Mouse (Mus musculus) neural tube, embryonic 11.5 days (tissue): ENCODE measurements at regions not wholly inside any gene's neighbourhood (a gene's known extent, or its start where the extent isn't known, plus 50 kb on each side); places are given as distances from the start of the nearest gene placed in this dataset.

Experiments
- ATAC-seq: fragments of 200-750 bp; cut with Nextera tagmentation; 2 replicates; pipeline ENCODE4 v1.8.0; 2017; ENCODE audit warnings: moderate number of reproducible peaks, mild to moderate bottlenecking, moderate TSS enrichment, moderate library complexity; ENCODE audit not compliant: insufficient read depth, low FRiP score, low TSS enrichment
- DNase-seq: peaks from one replicate; pipeline ENCODE4 v3.0.0-alpha.2; 2015; ENCODE audit warnings: low spot score
- H3K27ac ChIP-seq: fragments of 300-500 bp; sonication (generic); 2 replicates; pipeline ENCODE4 v1.5.1; 2014; ENCODE audit warnings: low read depth, mild to moderate bottlenecking, low read length
- H3K27me3 ChIP-seq: fragments of 300-500 bp; sonication (generic); 2 replicates; pipeline ENCODE4 v1.6.1; 2014; ENCODE audit warnings: mild to moderate bottlenecking, low read length, mixed read lengths; ENCODE audit not compliant: control insufficient read depth, insufficient read depth
- H3K36me3 ChIP-seq: fragments of 300-500 bp; sonication (generic); 2 replicates; pipeline ENCODE4 v1.6.1; 2014; ENCODE audit warnings: mild to moderate bottlenecking, low read length, moderate library complexity, mixed read lengths; ENCODE audit not compliant: control insufficient read depth, insufficient read depth
- H3K4me1 ChIP-seq: fragments of 300-500 bp; sonication (generic); 2 replicates; pipeline ENCODE4 v1.6.1; 2014; ENCODE audit warnings: low read length, mixed read lengths; ENCODE audit not compliant: control insufficient read depth, insufficient read depth
- H3K4me2 ChIP-seq: fragments of 300-500 bp; sonication (generic); 2 replicates; pipeline ENCODE4 v1.6.1; 2014; ENCODE audit warnings: low read depth, mild to moderate bottlenecking, moderate library complexity
- H3K4me3 ChIP-seq: fragments of 300-500 bp; sonication (generic); 2 replicates; pipeline ENCODE4 v1.5.1; 2014; ENCODE audit warnings: low read depth, low read length
- H3K9ac ChIP-seq: fragments of 300-500 bp; sonication (generic); 2 replicates; pipeline ENCODE4 v1.6.1; 2014; ENCODE audit warnings: mild to moderate bottlenecking, low read length
- H3K9me3 ChIP-seq: fragments of 300-500 bp; sonication (generic); 2 replicates; pipeline ENCODE4 v1.6.1; 2016; ENCODE audit warnings: low read length; ENCODE audit not compliant: control insufficient read depth
- WGBS: fragments of 180-500 bp; shearing (Covaris S2); extraction: QIAGEN DNeasy Blood & Tissue Kit; methylation state at CpG from one replicate; pipeline ENCODE4 v1.1.7; 2014; 5-methylcytosine and 5-hydroxymethylcytosine counted together

DNA sequence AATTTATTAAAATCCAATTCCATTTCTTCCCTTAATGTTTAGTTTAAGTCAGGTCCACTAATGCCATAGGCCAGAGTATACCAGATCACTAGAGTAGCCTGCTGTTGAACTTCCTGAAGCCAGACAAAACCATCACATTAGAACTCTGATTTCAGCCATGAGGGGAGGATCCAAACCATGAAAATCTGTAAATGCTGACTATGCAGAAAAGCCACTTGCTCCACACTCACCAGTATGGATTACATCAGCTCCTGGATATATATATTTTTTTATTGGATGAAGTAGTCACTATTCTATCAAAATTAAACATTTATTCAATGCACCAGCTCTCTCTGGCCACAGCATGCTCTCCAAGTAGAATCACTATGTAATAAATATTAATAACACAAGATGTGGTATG, 202.8 kb upstream of the Nrp1 start:
- Histone ChIP-seq H3K4me2 (no peak overlapping the region), H3K27ac (no peak overlapping the region), H3K9ac (no peak overlapping the region), H3K36me3 (no peaks in the 10 kb centered on the region), H3K4me1 (no peaks in the 10 kb centered on the region), H3K27me3 (no peaks in the 10 kb centered on the region), H3K9me3 (no peaks in the 10 kb centered on the region), H3K4me3 (no peak overlapping the region)
- no peak for ATAC-seq
- no peak for DNase-seq

DNA sequence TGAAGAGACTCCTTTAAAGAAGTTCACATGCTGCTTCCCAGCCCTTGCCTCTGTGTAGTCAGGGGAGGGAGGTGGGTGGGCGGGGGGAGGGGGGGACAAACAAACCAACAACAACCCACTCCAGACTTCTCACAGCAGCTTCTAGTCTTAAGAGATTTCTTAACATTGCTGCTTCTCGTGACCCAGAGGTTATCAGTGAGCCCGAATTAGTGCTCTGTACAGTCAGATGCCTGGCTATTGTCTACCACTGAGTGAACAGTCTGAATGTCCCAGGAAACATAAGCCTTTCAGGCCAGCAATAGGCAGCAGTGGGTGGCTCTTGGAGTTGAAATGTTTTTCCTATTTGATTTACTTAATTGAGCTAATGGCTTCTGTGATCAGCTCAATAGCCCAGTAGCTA, 202.2 kb upstream of the Nrp1 start:
- Histone ChIP-seq H3K4me3 (no peak overlapping the region), H3K27ac (no peak overlapping the region), H3K9ac (no peak overlapping the region), H3K36me3 (no peaks in the 10 kb centered on the region), H3K4me1 (no peaks in the 10 kb centered on the region), H3K27me3 (no peaks in the 10 kb centered on the region), H3K9me3 (no peaks in the 10 kb centered on the region), H3K4me2 (no peak overlapping the region)
- 31% methylated on average over 3 of the region's 3 CpGs for WGBS
- DNase-seq (no peak), ATAC-seq (no peak)

DNA sequence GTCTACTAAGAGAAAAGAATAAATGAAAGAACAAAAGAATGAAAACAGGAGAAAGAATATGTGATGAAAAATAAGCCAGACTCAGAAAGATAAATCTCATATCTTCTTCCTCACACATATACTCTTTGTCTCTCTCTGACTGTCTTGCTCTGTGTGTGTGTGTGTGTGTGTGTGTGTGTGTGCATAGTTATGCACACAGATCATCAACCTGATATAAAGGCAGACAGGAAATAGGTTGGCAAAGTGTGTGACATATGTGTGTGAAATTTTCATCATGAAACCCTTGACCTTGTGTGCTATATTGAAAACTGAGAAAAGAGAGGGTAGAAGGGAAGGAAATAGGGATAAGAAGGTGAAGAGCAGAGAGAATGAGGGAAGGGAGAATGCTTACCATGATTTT, 195.5 kb upstream of the Nrp1 start:
- no peak for DNase-seq
- no peaks in the 10 kb centered on the region for H3K9me3 ChIP-seq
- ATAC-seq: no peak
- no peak overlapping the region for H3K4me2 ChIP-seq
- no peak overlapping the region for H3K9ac ChIP-seq
- H3K27me3 ChIP-seq: no peaks in the 10 kb centered on the region
- H3K4me1 ChIP-seq: no peaks in the 10 kb centered on the region
- H3K27ac ChIP-seq: no peak overlapping the region
- no peak overlapping the region for H3K4me3 ChIP-seq
- H3K36me3 ChIP-seq: no peaks in the 10 kb centered on the region

DNA sequence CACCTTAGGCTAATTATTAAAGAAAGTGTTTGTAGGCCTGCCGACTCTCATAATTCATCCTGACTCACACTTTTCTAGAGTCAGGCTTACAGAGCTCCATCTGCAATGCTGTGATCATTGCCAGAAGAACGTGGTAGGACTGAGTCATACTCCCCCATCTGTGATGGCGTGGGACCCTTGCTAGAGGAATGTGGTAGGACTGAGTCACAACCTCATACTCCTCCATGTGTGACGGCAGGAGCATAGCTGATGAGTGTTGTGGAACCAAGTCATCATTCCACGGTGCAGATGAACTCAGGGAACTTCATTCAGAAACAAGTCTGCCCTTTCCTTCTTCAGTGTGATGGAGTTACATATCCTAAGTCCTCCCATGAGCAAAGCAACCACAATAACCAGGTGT, 193.4 kb upstream of the Nrp1 start:
- Histone ChIP-seq H3K27me3 (no peaks in the 10 kb centered on the region), H3K9me3 (no peaks in the 10 kb centered on the region), H3K4me3 (no peak overlapping the region), H3K9ac (no peak overlapping the region), H3K27ac (no peak overlapping the region), H3K4me2 (no peak overlapping the region), H3K36me3 (no peaks in the 10 kb centered on the region), H3K4me1 (no peaks in the 10 kb centered on the region)
- no peak for DNase-seq
- ATAC-seq: no peak
- 94% methylated on average over 5 of the region's 5 CpGs for WGBS

DNA sequence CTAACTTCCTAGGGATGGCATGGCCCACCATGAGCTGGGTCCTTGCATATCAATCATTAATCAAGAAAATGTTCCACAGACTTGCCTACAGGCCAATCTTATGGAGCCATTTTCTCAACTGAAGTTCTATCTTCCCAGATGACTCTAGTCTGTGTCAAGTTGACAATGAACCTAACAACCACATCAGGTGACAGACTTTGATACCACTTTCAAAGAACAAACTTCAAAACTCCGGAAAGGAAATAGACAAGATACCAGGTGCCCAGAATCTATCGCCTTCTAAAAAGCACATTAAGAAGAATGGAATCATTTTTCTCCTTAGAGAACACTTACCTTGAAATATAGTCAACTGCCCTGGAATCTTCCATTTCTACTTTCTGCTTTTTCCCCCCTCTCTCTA, 192.8 kb upstream of the Nrp1 start:
- Histone ChIP-seq H3K4me3 (no peak overlapping the region), H3K9ac (no peak overlapping the region), H3K27me3 (no peaks in the 10 kb centered on the region), H3K9me3 (no peaks in the 10 kb centered on the region), H3K27ac (no peak overlapping the region), H3K4me1 (no peaks in the 10 kb centered on the region), H3K4me2 (no peak overlapping the region), H3K36me3 (no peaks in the 10 kb centered on the region)
- ATAC-seq (no peak), DNase-seq (no peak)
- 91% methylated on average over 2 of the region's 2 CpGs for WGBS

DNA sequence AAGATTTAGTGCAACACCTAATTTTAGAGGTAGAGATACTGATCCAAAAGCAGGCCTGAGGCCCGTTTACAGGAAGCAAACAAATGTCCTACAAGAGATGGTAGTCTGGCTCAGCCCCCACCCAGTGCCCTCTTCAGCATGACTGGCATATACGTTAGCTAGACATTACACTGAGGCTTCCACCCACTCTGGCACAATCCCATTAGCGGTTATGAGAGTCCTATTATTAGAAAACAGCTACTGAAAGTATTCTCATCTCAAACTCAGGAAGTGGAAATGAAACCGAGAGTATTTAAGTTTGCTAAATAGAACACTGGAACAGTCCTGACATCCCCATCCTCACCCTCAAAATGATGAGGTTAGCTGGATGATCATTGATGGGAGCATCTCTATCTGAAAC, 192.3 kb upstream of the Nrp1 start:
- H3K9ac ChIP-seq: no peak overlapping the region

DNA sequence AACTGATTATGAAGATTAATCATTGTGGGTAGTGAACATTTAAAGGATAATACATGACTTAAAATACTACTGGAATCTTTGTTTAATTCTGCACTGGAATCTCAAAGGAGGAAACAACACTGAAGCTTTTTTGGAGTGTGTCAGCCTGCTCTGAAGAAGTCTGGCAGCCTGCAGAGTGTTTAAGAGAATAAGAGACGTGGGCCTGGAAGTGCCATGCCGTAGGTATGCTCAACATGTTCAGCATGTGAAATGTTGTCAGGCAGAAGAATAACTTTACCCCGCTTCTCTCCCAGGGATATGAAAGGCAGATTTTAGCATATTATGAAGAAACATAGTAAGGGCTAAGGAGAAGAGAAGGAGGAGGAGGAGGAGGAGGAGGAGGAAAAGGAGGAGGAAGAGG, 189.6 kb upstream of the Nrp1 start:
- Histone ChIP-seq H3K9ac (no peak overlapping the region), H3K36me3 (no peaks in the 10 kb centered on the region), H3K4me1 (no peaks in the 10 kb centered on the region), H3K27me3 (no peaks in the 10 kb centered on the region), H3K4me3 (no peak overlapping the region), H3K9me3 (no peaks in the 10 kb centered on the region), H3K27ac (no peak overlapping the region), H3K4me2 (no peak overlapping the region)
- 89% methylated on average over 3 of the region's 3 CpGs for WGBS
- DNase-seq: no peak
- no peak for ATAC-seq

More for the DNA sequence above, 192.3 kb upstream of the Nrp1 start:
- H3K4me3 ChIP-seq: no peak overlapping the region
- no peaks in the 10 kb centered on the region for H3K36me3 ChIP-seq
- H3K27me3 ChIP-seq: no peaks in the 10 kb centered on the region
- H3K27ac ChIP-seq: no peak overlapping the region
- 94% methylated on average over 4 of the region's 4 CpGs for WGBS
- no peak overlapping the region for H3K4me2 ChIP-seq
- no peaks in the 10 kb centered on the region for H3K9me3 ChIP-seq
- ATAC-seq: no peak
- DNase-seq: no peak
- H3K4me1 ChIP-seq: no peaks in the 10 kb centered on the region

DNA sequence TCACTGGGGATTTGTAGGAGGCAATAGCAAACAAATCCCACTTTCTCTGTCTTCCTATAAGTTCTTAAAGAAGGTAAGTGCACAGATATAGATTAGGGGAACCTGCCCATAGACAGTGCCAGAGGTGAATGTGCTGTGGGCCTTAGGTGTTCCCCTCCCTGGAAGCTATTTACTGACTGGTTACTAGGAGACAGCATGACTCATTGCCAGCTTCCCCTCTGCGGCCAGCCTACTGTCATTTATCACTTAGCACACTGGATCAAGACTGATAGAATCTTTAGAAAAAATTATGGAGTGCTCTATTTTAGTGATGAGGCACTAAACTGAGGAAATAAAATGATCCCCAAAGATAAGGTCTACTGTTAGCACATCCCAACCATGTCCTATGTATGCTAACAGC, 187.3 kb upstream of the Nrp1 start:
- WGBS: 50% methylated on average over 1 of the region's 1 CpGs
- no peak overlapping the region for H3K9ac ChIP-seq
- DNase-seq: no peak
- H3K36me3 ChIP-seq: no peaks in the 10 kb centered on the region
- no peak for ATAC-seq
- no peaks in the 10 kb centered on the region for H3K9me3 ChIP-seq
- H3K4me1 ChIP-seq: no peaks in the 10 kb centered on the region
- no peaks in the 10 kb centered on the region for H3K27me3 ChIP-seq
- no peak overlapping the region for H3K4me3 ChIP-seq
- no peak overlapping the region for H3K27ac ChIP-seq
- no peak overlapping the region for H3K4me2 ChIP-seq

DNA sequence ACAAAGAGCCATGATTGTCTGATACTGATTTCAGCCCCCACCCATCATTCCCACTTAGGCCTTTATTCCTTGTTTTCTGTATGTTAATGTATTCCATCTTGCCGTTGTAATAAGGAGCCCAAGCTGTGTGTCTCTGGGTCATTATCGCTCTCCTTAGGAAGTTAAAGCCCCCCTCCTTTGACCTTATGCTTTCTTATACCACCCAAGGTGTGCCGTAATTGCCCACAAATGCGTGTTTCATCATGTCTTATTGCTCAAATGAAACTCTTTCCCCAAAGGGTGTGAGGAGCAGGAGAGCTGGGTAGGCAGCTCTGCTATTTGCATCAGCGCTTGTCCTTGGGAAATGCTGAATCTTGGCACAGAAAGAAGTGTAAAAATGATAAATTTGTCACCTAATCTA, 178.2 kb upstream of the Nrp1 start:
- no peaks in the 10 kb centered on the region for H3K36me3 ChIP-seq
- WGBS: 74% methylated on average over 5 of the region's 5 CpGs
- DNase-seq (no peak), ATAC-seq (no peak)
- no peak overlapping the region for H3K4me3 ChIP-seq
- no peaks in the 10 kb centered on the region for H3K4me1 ChIP-seq
- no peaks in the 10 kb centered on the region for H3K27me3 ChIP-seq
- no peak overlapping the region for H3K4me2 ChIP-seq
- no peak overlapping the region for H3K9ac ChIP-seq
- no peaks in the 10 kb centered on the region for H3K9me3 ChIP-seq
- no peak overlapping the region for H3K27ac ChIP-seq
